Comparison of ENCODE assay signal across 8 mouse cellular contexts in genomic region chr5:131794411-131795133, GRCm38 (mm10).
DNase-seq lines count a peak whose midpoint lies in the region; ATAC-seq lines count a peak whose summit lies in the region.

No protein-coding gene starts in this region.

- H3K9ac ChIP-seq in limb, embryonic 13.5 days = no peak overlapping the region
- H3K9ac ChIP-seq in kidney, embryonic 15.5 days = no peak overlapping the region

- H3K9me3 ChIP-seq in limb, embryonic 13.5 days = no peaks in the 10 kb centered on the region
- H3K9me3 ChIP-seq in limb, embryonic 10.5 days (replicated peaks) = no peaks in the 10 kb centered on the region
- H3K9me3 ChIP-seq in kidney, embryonic 15.5 days (replicated peaks) = no peaks in the 10 kb centered on the region

- H3K27me3 ChIP-seq in limb, embryonic 13.5 days = peaks cover 18% of the 10 kb centered on the region; the same call in 1 of the 2 replicates
- peaks cover 55% of the 10 kb centered on the region for H3K27me3 ChIP-seq in limb, embryonic 10.5 days (ENCODE audit: low read depth, poor library complexity, severe bottlenecking)
- H3K27me3 ChIP-seq in kidney, embryonic 15.5 days = 0 out of 2 replicates have a peak, but pooled peaks cover 3% of the 10 kb centered on the region

- peaks cover 21% of the 10 kb centered on the region for H3K4me1 ChIP-seq in limb, embryonic 13.5 days
- H3K4me1 ChIP-seq in limb, embryonic 10.5 days = peaks cover 17% of the 10 kb centered on the region
- H3K4me1 ChIP-seq in kidney, embryonic 15.5 days = peaks cover 4% of the 10 kb centered on the region; the same call in 1 of the 2 replicates

- H3K4me3 ChIP-seq in limb, embryonic 13.5 days = no peak overlapping the region
- H3K4me3 ChIP-seq in limb, embryonic 10.5 days = no peak overlapping the region; the same call in 1 of the 2 replicates
- H3K4me3 ChIP-seq in kidney, embryonic 15.5 days (replicated peaks) = no peak overlapping the region

- no peak for DNase-seq in limb, embryonic 10.5 days (ENCODE audit: low spot score)
- peak; percentile 56 to 69 for DNase-seq in left cerebral cortex, adult 8-10 months (ENCODE audit: low spot score in 2 of 2)
- peak; percentile 69 for DNase-seq in retina, postnatal 1 day
- no peak for DNase-seq in lung, postnatal 4 days

- no peak overlapping the region for H3K27ac ChIP-seq in limb, embryonic 13.5 days
- H3K27ac ChIP-seq in limb, embryonic 10.5 days = no peak overlapping the region
- H3K27ac ChIP-seq in kidney, embryonic 15.5 days = no peak overlapping the region

- no peaks in the 10 kb centered on the region for H3K36me3 ChIP-seq in limb, embryonic 13.5 days
- no peaks in the 10 kb centered on the region for H3K36me3 ChIP-seq in limb, embryonic 10.5 days
- no peaks in the 10 kb centered on the region for H3K36me3 ChIP-seq in kidney, embryonic 15.5 days

- H3K4me2 ChIP-seq in limb, embryonic 13.5 days (replicated peaks) = no peak overlapping the region
- no peak overlapping the region for H3K4me2 ChIP-seq in kidney, embryonic 15.5 days

- WGBS in limb, embryonic 13.5 days = 35% methylated on average over 18 of the region's 18 CpGs
- 38% methylated on average over 18 of the region's 18 CpGs for WGBS in limb, embryonic 10.5 days
- 62% methylated on average over 18 of the region's 18 CpGs for WGBS in kidney, embryonic 15.5 days

- ATAC-seq in limb, embryonic 13.5 days (ENCODE audit: low FRiP score, low read depth) = 0 out of 2 replicates have a peak, but pooled peaks have one; percentile 32
- peak; percentile 84 for ATAC-seq in frontal cortex, adult (ENCODE audit: low TSS enrichment)
- no peak for ATAC-seq in erythroid progenitor cell, adult 5-6 weeks (replicated peaks; ENCODE audit: low FRiP score, poor library complexity, severe bottlenecking)
- no peak for ATAC-seq in kidney, embryonic 15.5 days (replicated peaks; ENCODE audit: low FRiP score)

Comparison
In these comparisons a context has a peak if more than half of its experiments do, and no peak if none do; other contexts are left out.
1. ATAC-seq: peak in limb, embryonic 13.5 days (single experiment) and frontal cortex, adult (single experiment); none in erythroid progenitor cell, adult 5-6 weeks (single experiment) and kidney, embryonic 15.5 days (single experiment).
2. DNase-seq: peak in left cerebral cortex, adult 8-10 months (2 of 2) and retina, postnatal 1 day (single experiment); none in limb, embryonic 10.5 days (single experiment) and lung, postnatal 4 days (0 of 2).